8 mouse cellular contexts compared by ENCODE assay signal in genomic region chr10:128084160-128084559, GRCm38 (mm10). TPM values are rescaled to one million over a fixed set of nuclear protein-coding genes. Genes with fewer than 3 reads are reported as not detected.
A peak's percentile ranks its signal among the peaks of the same experiment; 100 is the strongest.
DNase-seq lines count a peak whose midpoint lies in the region; ATAC-seq and TF ChIP-seq lines count a peak whose summit lies in the region.

No protein-coding gene starts in this region.

- no peaks in the 10 kb centered on the region for H3K9me3 ChIP-seq in hindbrain, embryonic 16.5 days (ENCODE audit: control insufficient read depth, low read length)
- H3K9me3 ChIP-seq in neural tube, embryonic 12.5 days: no peaks in the 10 kb centered on the region

- no peaks in the 10 kb centered on the region for H3K27me3 ChIP-seq in liver, adult 2 months (ENCODE audit: control insufficient read depth, insufficient read depth, low read length)
- no peaks in the 10 kb centered on the region for H3K27me3 ChIP-seq in hindbrain, embryonic 16.5 days (replicated peaks; ENCODE audit: control insufficient read depth, insufficient read depth, low read length)
- H3K27me3 ChIP-seq in neural tube, embryonic 12.5 days (replicated peaks): no peaks in the 10 kb centered on the region

- H3K4me3 ChIP-seq in liver, adult 2 months (ENCODE audit: insufficient read depth, low read depth, low read length): peak overlapping the region; percentile 89
- peak overlapping the region; percentile 67 for H3K4me3 ChIP-seq in hindbrain, embryonic 16.5 days (ENCODE audit: low read length)
- H3K4me3 ChIP-seq in neural tube, embryonic 12.5 days: peak overlapping the region; percentile 92

- H3K9ac ChIP-seq in liver, adult 2 months (ENCODE audit: low read depth, low read length): peak overlapping the region; percentile 95
- peak overlapping the region; percentile 84 for H3K9ac ChIP-seq in hindbrain, embryonic 16.5 days (ENCODE audit: low read depth, low read length)
- H3K9ac ChIP-seq in neural tube, embryonic 12.5 days: peak overlapping the region; percentile 93

- H3K27ac ChIP-seq in liver, adult 2 months (replicated peaks; ENCODE audit: insufficient read depth, low read depth, low read length): peak overlapping the region; percentile 95
- H3K27ac ChIP-seq in hindbrain, embryonic 16.5 days (ENCODE audit: low read depth, low read length): peak overlapping the region; percentile 86; the same call in 1 of the 2 replicates
- no peak overlapping the region for H3K27ac ChIP-seq in neural tube, embryonic 12.5 days

- H3K79me2 ChIP-seq in liver, adult 2 months (ENCODE audit: control insufficient read depth, insufficient read depth, low read length): peaks cover 15% of the 10 kb centered on the region

- H3K4me1 ChIP-seq in liver, adult 2 months (ENCODE audit: control insufficient read depth, insufficient read depth, low read length): peaks cover 26% of the 10 kb centered on the region
- peaks cover 13% of the 10 kb centered on the region for H3K4me1 ChIP-seq in hindbrain, embryonic 16.5 days (ENCODE audit: control insufficient read depth, insufficient read depth, low read depth, low read length)
- H3K4me1 ChIP-seq in neural tube, embryonic 12.5 days: peaks cover 11% of the 10 kb centered on the region

- peaks cover 43% of the 10 kb centered on the region for H3K36me3 ChIP-seq in liver, adult 2 months (ENCODE audit: control insufficient read depth, insufficient read depth, low read length)
- peaks cover 27% of the 10 kb centered on the region for H3K36me3 ChIP-seq in hindbrain, embryonic 16.5 days (ENCODE audit: control insufficient read depth, insufficient read depth, low read length)
- peaks cover 44% of the 10 kb centered on the region for H3K36me3 ChIP-seq in neural tube, embryonic 12.5 days

- TF ChIP-seq CTCF in liver, adult 2 months (IDR thresholded peaks at IDR 0.05; ENCODE audit: low read depth, low read length): no peak

- no peak for DNase-seq in liver, adult 2 months (ENCODE audit: extremely low read depth, low read depth, low spot score)
- DNase-seq in liver: no peak
- DNase-seq in c-Kit-positive CD71-positive TER-119-negative erythroid progenitor cells, embryonic 14.5 days (ENCODE audit: low read depth): peak; percentile 30
- no peak for DNase-seq in left cerebral cortex, postnatal 36 days (ENCODE audit: low spot score in 2 of 2)
- no peak for DNase-seq in ovary, adult 18-20 months (ENCODE audit: low spot score)
- no peak for DNase-seq in testis, postnatal 10 days (ENCODE audit: low spot score)

- WGBS in liver, adult 2 months: 4% methylated on average over 3 of the region's 3 CpGs
- 1% methylated on average over 3 of the region's 3 CpGs for WGBS in hindbrain, embryonic 16.5 days
- WGBS in neural tube, embryonic 12.5 days: 11% methylated on average over 3 of the region's 3 CpGs

- ATAC-seq in hindbrain, embryonic 16.5 days: no peak
- no peak for ATAC-seq in neural tube, embryonic 12.5 days (ENCODE audit: low FRiP score, low read depth)

- no peak for TF ChIP-seq POLR2A in liver, adult 2 months (IDR thresholded peaks at IDR 0.05; ENCODE audit: extremely low read depth, insufficient read depth, low read length)

- intact Hi-C loops in left cerebral cortex, postnatal 36 days (cut with DNase I): no loop called here

- peak overlapping the region; percentile 75 for H3K4me2 ChIP-seq in hindbrain, embryonic 16.5 days (ENCODE audit: low read length)
- peak overlapping the region; percentile 97 for H3K4me2 ChIP-seq in neural tube, embryonic 12.5 days (replicated peaks)

RNA-seq across cellular contexts. Expression of gene Atp5b, which starts 1.1 kb away (rescaled TPM):
- 1,653 and 1,721 TPM in 2 replicates for total RNA-seq in liver, adult 2 months (2014; rRNA removed)
- 2,471 and 2,841 TPM in 2 replicates for polyA plus RNA-seq in liver, adult 2 months (2012; rRNA removed)
- polyA plus RNA-seq in hindbrain, embryonic 16.5 days (2015; fragmentation: Nextera tagmentation; extraction: Ambion mirVana): 2,423 and 2,704 TPM in 2 replicates
- 2,084 and 2,133 TPM in 2 replicates for polyA plus RNA-seq in neural tube, embryonic 12.5 days (2016; fragmentation: Nextera tagmentation; extraction: Ambion mirVana)
- 1,000 to 10,000 TPM; 1,550 to 1,901 TPM for total RNA-seq in left cerebral cortex, postnatal 36 days (2021)

RNA-seq across cellular contexts. Expression of gene Baz2a, which starts 7.2 kb away (rescaled TPM):
- 6.6 and 9.1 TPM in 2 replicates for total RNA-seq in liver, adult 2 months (2014; rRNA removed)
- polyA plus RNA-seq in liver, adult 2 months (2012; rRNA removed): 9.7 and 12.3 TPM in 2 replicates
- 6.9 and 7.3 TPM in 2 replicates for polyA plus RNA-seq in hindbrain, embryonic 16.5 days (2015; fragmentation: Nextera tagmentation; extraction: Ambion mirVana)
- 12.2 and 14.9 TPM in 2 replicates for polyA plus RNA-seq in neural tube, embryonic 12.5 days (2016; fragmentation: Nextera tagmentation; extraction: Ambion mirVana)
- 10 to 100 TPM; 31.6 to 44.5 TPM for total RNA-seq in left cerebral cortex, postnatal 36 days (2021)

RNA-seq across cellular contexts. Expression of gene Ptges3, which starts 25.4 kb away (rescaled TPM):
- total RNA-seq in liver, adult 2 months (2014; rRNA removed): 90.4 and 97.3 TPM in 2 replicates
- 24.8 and 30.9 TPM in 2 replicates for polyA plus RNA-seq in liver, adult 2 months (2012; rRNA removed)
- polyA plus RNA-seq in hindbrain, embryonic 16.5 days (2015; fragmentation: Nextera tagmentation; extraction: Ambion mirVana): 359 and 361 TPM in 2 replicates
- 461 and 507 TPM in 2 replicates for polyA plus RNA-seq in neural tube, embryonic 12.5 days (2016; fragmentation: Nextera tagmentation; extraction: Ambion mirVana)
- 100 to 1,000 TPM; 120 to 131 TPM for total RNA-seq in left cerebral cortex, postnatal 36 days (2021)

RNA-seq across cellular contexts. Expression of gene Naca, which starts 48.8 kb away (rescaled TPM):
- 353 and 448 TPM in 2 replicates for total RNA-seq in liver, adult 2 months (2014; rRNA removed)
- polyA plus RNA-seq in liver, adult 2 months (2012; rRNA removed): 170 and 182 TPM in 2 replicates
- polyA plus RNA-seq in hindbrain, embryonic 16.5 days (2015; fragmentation: Nextera tagmentation; extraction: Ambion mirVana): 426 and 444 TPM in 2 replicates
- 668 and 670 TPM in 2 replicates for polyA plus RNA-seq in neural tube, embryonic 12.5 days (2016; fragmentation: Nextera tagmentation; extraction: Ambion mirVana)
- total RNA-seq in left cerebral cortex, postnatal 36 days (2021): 100 to 1,000 TPM; 292 to 297 TPM

Comparison
In these comparisons a context has a peak if more than half of its experiments do, and no peak if none do; other contexts are left out.
1. RNA of gene Ptges3, which starts 25.4 kb away (polyA plus RNA-seq): 461 to 507 TPM in neural tube, embryonic 12.5 days and 359 to 361 TPM in hindbrain, embryonic 16.5 days; 24.8 to 30.9 TPM in liver, adult 2 months; every median in the first group is over 10 times any median in the second.
2. Peak in every context shown above with its lines, with median percentiles within 50 percentile points of each other: H3K4me3 ChIP-seq and H3K9ac ChIP-seq.